Mouse (Mus musculus): ENCODE measurements at regions not wholly inside any gene's neighbourhood (a gene's known extent, or its start where the extent isn't known, plus 50 kb on each side); places are given as distances from the start of the nearest gene placed in this dataset.
A peak's percentile ranks its signal among the peaks of the same experiment; 100 is the strongest.

DNA sequence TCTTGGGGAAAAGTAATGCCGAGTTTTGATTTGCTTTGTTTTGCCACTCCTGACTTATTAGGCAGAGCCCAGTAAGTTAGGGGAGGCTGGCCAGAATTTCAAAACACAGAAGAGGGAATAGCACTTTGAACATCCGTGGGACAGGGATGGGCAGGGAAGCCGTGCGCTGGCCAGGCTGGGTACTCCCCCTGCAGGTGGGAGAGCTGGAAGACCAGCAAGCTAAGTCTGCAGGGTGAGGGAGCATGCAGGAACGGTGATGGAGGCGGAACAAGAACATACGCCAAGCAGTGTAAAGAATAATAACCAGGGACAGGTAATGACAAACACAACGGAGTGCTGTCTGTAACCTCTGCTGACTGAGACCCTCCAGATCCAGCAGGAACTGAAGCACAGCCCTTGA is 55.5 kb upstream of the Vps8 start:
- H3K4me3 ChIP-seq (ENCODE audit: low read length): no peak overlapping the region
- no peak overlapping the region for H3K27ac ChIP-seq (ENCODE audit: low read length)
- peak; percentile 64 for ATAC-seq (ENCODE audit: low read depth)
- no peaks in the 10 kb centered on the region for H3K9me3 ChIP-seq (ENCODE audit: control insufficient read depth, low read length)
- 0 out of 2 replicates have a peak, but pooled peaks cover 3% of the 10 kb centered on the region for H3K4me1 ChIP-seq (replicated peaks; ENCODE audit: control insufficient read depth, insufficient read depth, low read length)
- no peak overlapping the region for H3K4me2 ChIP-seq (ENCODE audit: low read depth, low read length)
- no peaks in the 10 kb centered on the region for H3K36me3 ChIP-seq (ENCODE audit: control insufficient read depth, insufficient read depth, low read length)
- no peaks in the 10 kb centered on the region for H3K27me3 ChIP-seq (ENCODE audit: control insufficient read depth, insufficient read depth, low read depth, low read length)
- H3K9ac ChIP-seq (ENCODE audit: low read length): no peak overlapping the region
- WGBS: 23% methylated on average over 8 of the region's 8 CpGs

DNA sequence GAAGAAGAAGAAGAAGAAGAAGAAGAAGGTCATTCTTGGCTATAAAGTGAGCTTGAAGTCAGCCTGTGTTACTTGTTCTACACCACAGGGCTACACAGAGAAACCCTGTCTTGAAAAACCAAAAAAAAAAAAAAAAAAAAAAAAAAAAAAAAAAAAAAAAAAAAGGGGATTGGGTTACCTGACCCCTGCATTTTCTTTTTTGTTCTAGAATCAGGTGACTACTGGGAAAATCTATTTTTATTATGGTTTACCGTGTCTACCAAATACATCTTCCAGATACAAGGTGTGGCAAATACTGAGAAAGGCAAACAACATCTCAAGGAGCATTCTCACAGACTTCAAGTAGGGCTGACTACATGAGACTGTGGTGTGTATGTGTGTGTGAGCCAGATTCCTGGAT is 54.1 kb upstream of the Vps8 start:
- no peak for ATAC-seq (ENCODE audit: low read depth)
- Histone ChIP-seq H3K27ac (ENCODE audit: low read length) (no peak overlapping the region), H3K27me3 (ENCODE audit: control insufficient read depth, insufficient read depth, low read depth, low read length) (no peaks in the 10 kb centered on the region), H3K9ac (ENCODE audit: low read length) (no peak overlapping the region), H3K4me3 (ENCODE audit: low read length) (no peak overlapping the region), H3K4me2 (ENCODE audit: low read depth, low read length) (no peak overlapping the region), H3K9me3 (ENCODE audit: control insufficient read depth, low read length) (no peaks in the 10 kb centered on the region), H3K36me3 (ENCODE audit: control insufficient read depth, insufficient read depth, low read length) (no peaks in the 10 kb centered on the region), H3K4me1 (replicated peaks; ENCODE audit: control insufficient read depth, insufficient read depth, low read length) (0 out of 2 replicates have a peak, but pooled peaks cover 3% of the 10 kb centered on the region)
- WGBS: 80% methylated on average over 1 of the region's 1 CpGs

GRCm38 (mm10) chr16:21369569-21370512 is 53.1 kb upstream of the Vps8 start:
- no peak overlapping the region for H3K27ac ChIP-seq (ENCODE audit: low read length)
- H3K9ac ChIP-seq (ENCODE audit: low read length): no peak overlapping the region
- H3K36me3 ChIP-seq (ENCODE audit: control insufficient read depth, insufficient read depth, low read length): no peaks in the 10 kb centered on the region
- no peak overlapping the region for H3K4me2 ChIP-seq (ENCODE audit: low read depth, low read length)
- 43% methylated on average over 12 of the region's 12 CpGs for WGBS
- H3K4me1 ChIP-seq (replicated peaks; ENCODE audit: control insufficient read depth, insufficient read depth, low read length): 0 out of 2 replicates have a peak, but pooled peaks cover 3% of the 10 kb centered on the region
- ATAC-seq (ENCODE audit: low read depth): no peak
- no peaks in the 10 kb centered on the region for H3K27me3 ChIP-seq (ENCODE audit: control insufficient read depth, insufficient read depth, low read depth, low read length)
- H3K9me3 ChIP-seq (ENCODE audit: control insufficient read depth, low read length): no peaks in the 10 kb centered on the region
- no peak overlapping the region for H3K4me3 ChIP-seq (ENCODE audit: low read length)

Measured in lung, embryonic 16.5 days (tissue).